ENCODE assay signal across 8 mouse cellular contexts in the genomic region with DNA sequence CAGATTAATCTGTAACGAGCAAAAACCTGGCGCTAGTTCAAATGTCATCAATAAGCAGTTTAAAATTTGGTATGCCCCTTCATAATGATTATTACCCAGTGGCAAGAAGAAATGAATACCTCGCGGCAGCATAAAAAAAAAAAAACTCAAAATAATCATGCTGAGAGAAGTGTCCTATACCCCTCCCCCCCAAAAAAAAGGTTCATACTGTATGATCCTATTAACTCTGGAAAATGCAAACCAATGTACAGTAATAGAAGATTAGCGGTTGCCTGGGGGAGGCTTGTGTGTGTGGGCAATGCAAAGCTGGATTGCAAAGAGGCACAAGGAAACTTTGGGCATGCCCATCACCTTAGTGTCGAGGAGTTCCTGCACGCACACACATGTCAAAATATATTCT. TPM values are rescaled to one million over a fixed set of nuclear protein-coding genes. Genes with fewer than 3 reads are reported as not detected.
A peak's percentile ranks its signal among the peaks of the same experiment; 100 is the strongest.
DNase-seq lines count a peak whose midpoint lies in the region; ATAC-seq lines count a peak whose summit lies in the region.

Scn8a (plus strand) TSS at position 301 of the 400 bp plus-strand sequence.

- H3K4me1 ChIP-seq in liver, embryonic 11.5 days (replicated peaks; ENCODE audit: control insufficient read depth, insufficient read depth, low read length), result no peaks in the 10 kb centered on the region
- H3K4me1 ChIP-seq in forebrain, embryonic 11.5 days (replicated peaks; ENCODE audit: control insufficient read depth, insufficient read depth, low read length), result peaks cover 6% of the 10 kb centered on the region
- peaks cover 32% of the 10 kb centered on the region for H3K4me1 ChIP-seq in neural tube, embryonic 13.5 days (replicated peaks)

- peak within 1 kb of the TSS; percentile 62 for H3K4me3 ChIP-seq in liver, embryonic 11.5 days (ENCODE audit: low read depth, low read length)
- peak within 1 kb of the TSS; percentile 84 for H3K4me3 ChIP-seq in forebrain, embryonic 11.5 days (ENCODE audit: low read depth, low read length)
- H3K4me3 ChIP-seq in neural tube, embryonic 13.5 days, result peak within 1 kb of the TSS; percentile 88

- no peak within 1 kb of the TSS for H3K27ac ChIP-seq in liver, embryonic 11.5 days (ENCODE audit: low read depth, low read length)
- no peak within 1 kb of the TSS for H3K27ac ChIP-seq in forebrain, embryonic 11.5 days (ENCODE audit: low read depth, low read length)
- H3K27ac ChIP-seq in neural tube, embryonic 13.5 days (replicated peaks), result peak within 1 kb of the TSS; percentile 78

- DNase-seq in liver, embryonic 11.5 days (ENCODE audit: low spot score), result no peak
- no peak for DNase-seq in liver
- no peak for DNase-seq in forebrain, embryonic 11.5 days (ENCODE audit: low spot score)
- DNase-seq in layer of hippocampus, postnatal 36 days, result no peak
- DNase-seq in embryo, embryonic 10.5 days (ENCODE audit: low spot score), result no peak
- DNase-seq in spleen, postnatal 4 days (ENCODE audit: low spot score in 2 of 2), result no peak

- peaks cover 62% of the 10 kb centered on the region for H3K27me3 ChIP-seq in liver, embryonic 11.5 days (replicated peaks; ENCODE audit: control insufficient read depth, insufficient read depth, low read length)
- peaks cover 26% of the 10 kb centered on the region for H3K27me3 ChIP-seq in forebrain, embryonic 11.5 days (ENCODE audit: control insufficient read depth, insufficient read depth, low read length)
- H3K27me3 ChIP-seq in neural tube, embryonic 13.5 days, result peaks cover 17% of the 10 kb centered on the region

- H3K9me3 ChIP-seq in liver, embryonic 11.5 days (ENCODE audit: control insufficient read depth, low read length), result no peaks in the 10 kb centered on the region
- H3K9me3 ChIP-seq in forebrain, embryonic 11.5 days (ENCODE audit: control insufficient read depth, low read length), result no peaks in the 10 kb centered on the region
- peaks cover 5% of the 10 kb centered on the region; the same call in 1 of the 2 replicates for H3K9me3 ChIP-seq in neural tube, embryonic 13.5 days

- 76% methylated on average over 7 of the region's 7 CpGs for WGBS in liver, embryonic 11.5 days
- 79% methylated on average over 7 of the region's 7 CpGs for WGBS in forebrain, embryonic 11.5 days
- WGBS in neural tube, embryonic 13.5 days, result 70% methylated on average over 7 of the region's 7 CpGs

- no peak for ATAC-seq in liver, embryonic 11.5 days (replicated peaks; ENCODE audit: low FRiP score)
- ATAC-seq in forebrain, embryonic 11.5 days (replicated peaks; ENCODE audit: low FRiP score), result no peak
- no peak for ATAC-seq in neural tube, embryonic 13.5 days (ENCODE audit: low read depth)
- ATAC-seq in megakaryocyte progenitor cell, adult 5-6 weeks (replicated peaks; ENCODE audit: poor library complexity), result no peak

- H3K36me3 ChIP-seq in liver, embryonic 11.5 days (ENCODE audit: control insufficient read depth, insufficient read depth, low read length), result no peaks in the 10 kb centered on the region
- no peaks in the 10 kb centered on the region for H3K36me3 ChIP-seq in forebrain, embryonic 11.5 days (ENCODE audit: control insufficient read depth, insufficient read depth, low read length)
- H3K36me3 ChIP-seq in neural tube, embryonic 13.5 days, result no peaks in the 10 kb centered on the region

- H3K4me2 ChIP-seq in liver, embryonic 11.5 days, result peak within 1 kb of the TSS; percentile 72
- peak within 1 kb of the TSS; percentile 52 for H3K4me2 ChIP-seq in forebrain, embryonic 11.5 days (ENCODE audit: low read depth, low read length, severe bottlenecking)
- peak within 1 kb of the TSS; percentile 61 for H3K4me2 ChIP-seq in neural tube, embryonic 13.5 days

- no peak within 1 kb of the TSS for H3K9ac ChIP-seq in liver, embryonic 11.5 days (ENCODE audit: low read depth, low read length)
- peak within 1 kb of the TSS; percentile 54 for H3K9ac ChIP-seq in forebrain, embryonic 11.5 days (ENCODE audit: low read length)
- H3K9ac ChIP-seq in neural tube, embryonic 13.5 days, result peak within 1 kb of the TSS; percentile 72

RNA-seq across cellular contexts. Expression of gene Scn8a, which starts in this region (rescaled TPM):
- polyA plus RNA-seq in liver, embryonic 11.5 days (2014; fragmentation: Nextera tagmentation; extraction: Ambion mirVana), result 0.71 and 0.73 TPM in 2 replicates
- polyA plus RNA-seq in forebrain, embryonic 11.5 days (2014; fragmentation: Nextera tagmentation; extraction: Ambion mirVana), result 13.9 and 14.1 TPM in 2 replicates
- 100 to 1,000 TPM; 223 to 249 TPM for total RNA-seq in layer of hippocampus, postnatal 36 days (2021)
- polyA plus RNA-seq in neural tube, embryonic 13.5 days (2015; fragmentation: Nextera tagmentation; extraction: Ambion mirVana), result 17.6 and 18.2 TPM in 2 replicates
- total RNA-seq in megakaryocyte progenitor cell, adult 5-6 weeks (2015), result not detected in 2 replicates
- total RNA-seq in megakaryocyte progenitor cell, adult 5-6 weeks (2017), result not detected in 2 replicates

Comparison
In these comparisons a context has a peak if more than half of its experiments do, and no peak if none do; other contexts are left out.
1. RNA of gene Scn8a (total RNA-seq): 223 to 249 TPM in layer of hippocampus, postnatal 36 days; not detected in megakaryocyte progenitor cell, adult 5-6 weeks; every median in the first group is over 100 times any median in the second.
2. Peak in every context shown above with its lines, with median percentiles within 50 percentile points of each other: H3K4me2 ChIP-seq and H3K4me3 ChIP-seq.